Mouse (Mus musculus): ENCODE data around the gene Jpt1. TPM values are rescaled to one million over a fixed set of nuclear protein-coding genes. Genes with fewer than 3 reads are reported as not detected.
A peak's percentile ranks its signal among the peaks of the same experiment; 100 is the strongest.

Jpt1 gene
- polyA plus RNA-seq, 2 experiments = 151 to 233 TPM

DNA sequence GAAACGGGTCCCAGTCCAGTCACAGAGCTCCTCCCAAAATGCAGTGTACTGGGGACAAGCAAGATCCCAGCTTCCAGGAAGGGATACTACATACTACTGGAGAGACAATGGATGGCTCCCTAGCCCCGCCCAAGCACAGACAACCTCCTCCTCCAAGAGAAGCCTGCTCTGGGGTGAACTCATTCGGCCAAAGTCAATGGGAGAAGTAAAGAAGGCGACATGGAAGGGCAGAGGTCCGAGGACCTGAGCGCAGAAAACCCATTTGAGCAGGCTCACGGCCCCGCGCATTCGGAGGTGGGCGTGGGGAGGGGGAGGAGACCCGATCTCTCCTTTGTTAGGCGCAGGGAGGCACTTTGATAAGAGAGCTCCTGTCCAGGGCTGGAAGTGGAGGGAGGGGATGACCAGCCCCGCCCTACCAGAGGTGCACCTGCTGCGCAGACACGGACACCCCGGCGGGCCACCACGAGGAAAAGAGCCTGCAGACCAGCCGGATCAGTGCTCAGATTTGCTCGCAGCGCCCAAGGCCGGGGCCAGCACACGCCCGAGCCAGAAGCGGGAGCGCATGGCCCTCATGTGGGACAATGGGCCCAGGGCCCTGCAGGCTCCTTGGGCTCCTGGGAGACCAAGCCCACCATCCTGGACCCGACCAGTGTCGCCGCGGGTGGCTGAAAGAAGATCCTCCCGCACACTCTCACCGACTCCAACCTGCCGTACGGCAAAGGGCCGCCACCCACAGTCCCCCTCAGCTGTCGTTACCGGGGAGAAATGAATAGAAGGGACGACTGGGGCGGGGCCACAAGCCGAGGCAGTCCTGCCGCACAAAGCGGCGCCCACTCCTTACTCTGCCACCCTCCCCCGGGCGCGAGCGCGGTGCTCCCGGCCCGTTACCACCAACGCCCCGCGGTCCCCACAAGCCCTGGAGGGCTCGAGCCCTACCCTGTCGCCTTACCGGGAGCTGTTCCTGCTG, 633 bp downstream of the Jpt1 start:
- Histone ChIP-seq H3K4me3 (ENCODE audit: insufficient read depth in 1 of 2, low read depth in 2 of 2, low read length in 2 of 2) (peak overlapping the region; percentile 80 to 98), H3K27ac (peak overlapping the region; percentile 92), H3K4me1 (replicated peaks; ENCODE audit: control insufficient read depth in 2 of 2, insufficient read depth in 2 of 2, low read length in 1 of 2) (peaks cover 38 to 50% of the 10 kb centered on the region in 2 experiments), H3K9me3 (ENCODE audit: control insufficient read depth, low read length) (no peaks in the 10 kb centered on the region), H3K27me3 (ENCODE audit: control insufficient read depth, insufficient read depth, low read length) (no peaks in the 10 kb centered on the region), H3K4me2 (ENCODE audit: low read depth) (peak overlapping the region; percentile 99), H3K36me3 (replicated peaks; ENCODE audit: control insufficient read depth, insufficient read depth, low read depth) (no peaks in the 10 kb centered on the region), H3K9ac (replicated peaks) (peak overlapping the region; percentile 97)
- WGBS (ENCODE audit: insufficient replicate concordance) = under 1% methylated on average over 57 of the region's 57 CpGs
- peak in 1 of 3 experiments; percentile 35 for DNase-seq (ENCODE audit: low read depth in 3 of 3, low spot score in 3 of 3)
- TF ChIP-seq EP300 (IDR thresholded peaks at IDR 0.05; ENCODE audit: low read depth) = no peak
- TF ChIP-seq CTCF (IDR thresholded peaks at IDR 0.05; ENCODE audit: low read depth) = no peak
- peak; percentile 68 for ATAC-seq (ENCODE audit: insufficient read depth)

DNA sequence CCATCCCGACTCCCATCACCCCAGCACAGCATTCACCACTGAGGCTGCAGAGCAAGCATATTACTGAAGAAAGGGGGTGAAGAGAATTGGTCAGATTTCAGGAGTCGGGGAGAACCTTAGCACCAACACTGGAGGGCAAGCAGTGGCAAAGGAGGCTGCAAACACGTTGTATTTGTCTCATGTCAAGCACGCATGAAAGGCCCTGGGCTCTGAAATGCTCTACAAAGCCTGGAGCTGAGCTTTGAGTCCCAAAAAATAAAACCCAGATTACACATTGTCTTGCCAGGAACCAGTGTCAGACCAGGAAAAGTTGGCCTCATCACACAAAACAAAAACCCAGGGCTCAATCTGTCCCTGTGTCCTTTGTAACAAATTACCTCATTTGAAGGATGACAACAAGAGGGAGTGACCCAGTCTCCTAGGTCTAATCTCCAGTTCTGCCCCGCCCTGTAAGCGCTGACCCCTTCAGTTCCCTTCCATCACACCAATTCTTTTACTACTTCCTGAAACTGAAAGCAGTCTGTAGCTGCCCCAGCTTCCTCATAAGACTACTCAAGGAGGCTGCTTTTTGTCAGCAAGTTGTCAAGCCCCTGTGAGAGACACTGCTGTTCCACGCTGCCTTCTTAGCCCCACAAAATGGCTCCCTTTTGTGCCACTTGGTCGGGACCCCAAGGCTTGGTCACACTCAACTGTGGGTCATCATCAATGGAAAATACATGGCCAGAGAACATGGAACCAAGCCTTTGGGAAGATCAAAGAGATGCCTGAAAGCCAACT, 1.6 kb downstream of the Jpt1 start:
- DNase-seq (ENCODE audit: low read depth in 3 of 3, low spot score in 3 of 3) (peak in 1 of 3 experiments; percentile 52), ATAC-seq (ENCODE audit: insufficient read depth) (no peak)
- no peaks in the 10 kb centered on the region for H3K36me3 ChIP-seq (replicated peaks; ENCODE audit: control insufficient read depth, insufficient read depth, low read depth)
- H3K4me1 ChIP-seq (replicated peaks; ENCODE audit: control insufficient read depth in 2 of 2, insufficient read depth in 2 of 2, low read length in 1 of 2) = peaks cover 48 to 60% of the 10 kb centered on the region in 2 experiments
- peak overlapping the region; percentile 97 for H3K9ac ChIP-seq (replicated peaks)
- no peak for TF ChIP-seq CTCF (IDR thresholded peaks at IDR 0.05; ENCODE audit: low read depth)
- 0 out of 2 replicates have a peak, but pooled peaks have one; percentile 2 for TF ChIP-seq EP300 (IDR thresholded peaks at IDR 0.05; ENCODE audit: low read depth)
- WGBS (ENCODE audit: insufficient replicate concordance) = 23% methylated on average over 8 of the region's 8 CpGs
- peak overlapping the region; percentile 92 for H3K27ac ChIP-seq
- H3K4me2 ChIP-seq (ENCODE audit: low read depth) = peak overlapping the region; percentile 99
- H3K9me3 ChIP-seq (ENCODE audit: control insufficient read depth, low read length) = no peaks in the 10 kb centered on the region
- peak overlapping the region; percentile 80 to 98 for H3K4me3 ChIP-seq (ENCODE audit: insufficient read depth in 1 of 2, low read depth in 2 of 2, low read length in 2 of 2)
- H3K27me3 ChIP-seq (ENCODE audit: control insufficient read depth, insufficient read depth, low read length) = no peaks in the 10 kb centered on the region

DNA sequence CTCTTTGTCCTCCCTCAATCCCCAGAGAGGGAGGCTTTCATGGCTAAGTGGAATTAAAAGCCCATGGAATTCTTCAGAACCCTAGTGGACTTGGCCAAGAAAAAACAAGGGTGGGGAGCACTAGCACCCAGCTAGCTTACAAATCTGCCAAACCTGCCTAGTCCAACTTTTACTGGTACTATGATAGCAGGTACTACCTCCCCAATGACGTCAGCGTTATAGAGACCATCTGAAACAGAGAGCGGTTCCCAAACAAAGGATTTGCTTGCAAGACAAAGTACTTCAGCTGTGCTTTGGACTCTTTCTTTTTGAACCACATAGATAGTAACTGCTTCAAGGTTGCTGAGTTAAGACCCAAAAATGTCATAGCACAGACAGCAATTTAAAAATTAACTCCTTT, 2.2 kb downstream of the Jpt1 start:
- Histone ChIP-seq H3K4me3 (ENCODE audit: insufficient read depth in 1 of 2, low read depth in 2 of 2, low read length in 2 of 2) (peak overlapping the region; percentile 80 to 98), H3K9me3 (ENCODE audit: control insufficient read depth, low read length) (no peaks in the 10 kb centered on the region), H3K4me2 (ENCODE audit: low read depth) (peak overlapping the region; percentile 99), H3K27me3 (ENCODE audit: control insufficient read depth, insufficient read depth, low read length) (no peaks in the 10 kb centered on the region), H3K9ac (replicated peaks) (peak overlapping the region; percentile 97), H3K36me3 (replicated peaks; ENCODE audit: control insufficient read depth, insufficient read depth, low read depth) (no peaks in the 10 kb centered on the region), H3K4me1 (replicated peaks; ENCODE audit: control insufficient read depth in 2 of 2, insufficient read depth in 2 of 2, low read length in 1 of 2) (peaks cover 54 to 65% of the 10 kb centered on the region in 2 experiments), H3K27ac (peak overlapping the region; percentile 92)
- DNase-seq (ENCODE audit: low read depth in 3 of 3, low spot score in 3 of 3) = no peak
- WGBS (ENCODE audit: insufficient replicate concordance) = 52% methylated on average over 3 of the region's 3 CpGs
- TF ChIP-seq EP300 (IDR thresholded peaks at IDR 0.05; ENCODE audit: low read depth) (no peak), CTCF (IDR thresholded peaks at IDR 0.05; ENCODE audit: low read depth) (no peak)
- no peak for ATAC-seq (ENCODE audit: insufficient read depth)

DNA sequence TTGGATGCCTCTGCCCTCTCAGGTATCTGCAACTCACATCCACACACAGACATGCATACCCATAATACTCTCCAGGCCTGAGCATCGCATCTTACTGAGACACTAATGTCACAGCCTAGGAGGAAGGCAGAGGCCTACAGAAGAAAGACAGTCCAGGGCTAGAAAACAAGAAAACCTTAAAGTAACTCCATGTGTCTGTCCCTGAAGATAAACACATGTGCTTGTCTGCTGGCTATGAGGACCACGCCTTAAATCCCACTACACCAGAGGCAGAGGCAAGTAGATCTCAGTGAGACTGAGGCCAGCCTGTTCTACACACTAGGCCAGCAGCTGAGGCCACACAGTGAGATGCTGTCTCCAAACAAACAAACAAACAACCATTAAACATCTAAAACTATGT, 3.1 kb downstream of the Jpt1 start:
- H3K9ac ChIP-seq (replicated peaks) = peak overlapping the region; percentile 97
- ATAC-seq (ENCODE audit: insufficient read depth) (peak; percentile 43), DNase-seq (ENCODE audit: low read depth in 3 of 3, low spot score in 3 of 3) (peak; percentile 72 to 82 (median 76))
- TF ChIP-seq EP300 (IDR thresholded peaks at IDR 0.05; ENCODE audit: low read depth) = peak; percentile 66
- TF ChIP-seq CTCF (IDR thresholded peaks at IDR 0.05; ENCODE audit: low read depth) = no peak
- peak overlapping the region; percentile 99 for H3K4me2 ChIP-seq (ENCODE audit: low read depth)
- H3K4me3 ChIP-seq (ENCODE audit: insufficient read depth in 1 of 2, low read depth in 2 of 2, low read length in 2 of 2) = peak overlapping the region; percentile 80 to 98
- H3K27me3 ChIP-seq (ENCODE audit: control insufficient read depth, insufficient read depth, low read length) = no peaks in the 10 kb centered on the region
- WGBS (ENCODE audit: insufficient replicate concordance) = 15% methylated on average over 2 of the region's 2 CpGs
- no peaks in the 10 kb centered on the region for H3K36me3 ChIP-seq (replicated peaks; ENCODE audit: control insufficient read depth, insufficient read depth, low read depth)
- peaks cover 62 to 74% of the 10 kb centered on the region in 2 experiments for H3K4me1 ChIP-seq (replicated peaks; ENCODE audit: control insufficient read depth in 2 of 2, insufficient read depth in 2 of 2, low read length in 1 of 2)
- H3K9me3 ChIP-seq (ENCODE audit: control insufficient read depth, low read length) = no peaks in the 10 kb centered on the region
- H3K27ac ChIP-seq = peak overlapping the region; percentile 92
